Mouse (Mus musculus) lung, embryonic 16.5 days (tissue): ENCODE results near the gene Akap2. TPM values are rescaled to one million over a fixed set of nuclear protein-coding genes. Genes with fewer than 3 reads are reported as not detected.
A peak's percentile ranks its signal among the peaks of the same experiment; 100 is the strongest.

Experiments used
- ATAC-seq: fragments of 200-750 bp; cut with Nextera tagmentation; 2 replicates; pipeline ENCODE4 v1.8.0; 2017; ENCODE audit warnings: low read depth, mild to moderate bottlenecking, moderate library complexity
- H3K27ac ChIP-seq: fragments of 300-500 bp; sonication (generic); 2 replicates; pipeline ENCODE4 v1.5.1; 2014; ENCODE audit warnings: mild to moderate bottlenecking, control low read depth, low read length
- H3K27me3 ChIP-seq: fragments of 300-500 bp; sonication (generic); 2 replicates; pipeline ENCODE4 v1.6.1; 2014; ENCODE audit warnings: low read depth, low read length, mixed read lengths; ENCODE audit not compliant: control insufficient read depth, insufficient read depth
- H3K36me3 ChIP-seq: fragments of 300-500 bp; sonication (generic); 2 replicates; pipeline ENCODE4 v1.6.1; 2014; ENCODE audit warnings: low read length; ENCODE audit not compliant: control insufficient read depth, insufficient read depth
- H3K4me1 ChIP-seq: fragments of 300-500 bp; sonication (generic); replicated peaks from 2 replicates; pipeline ENCODE4 v1.6.1; 2014; ENCODE audit warnings: low read length, mixed read lengths; ENCODE audit not compliant: control insufficient read depth, insufficient read depth
- H3K4me2 ChIP-seq: fragments of 300-500 bp; sonication (generic); 2 replicates; pipeline ENCODE4 v1.6.1; 2014; ENCODE audit warnings: low read depth, low read length, control low read depth
- H3K4me3 ChIP-seq: fragments of 300-500 bp; sonication (generic); 2 replicates; pipeline ENCODE4 v1.5.1; 2014; ENCODE audit warnings: mild to moderate bottlenecking, low read length, control low read depth
- H3K9ac ChIP-seq: fragments of 300-500 bp; sonication (generic); 2 replicates; pipeline ENCODE4 v1.6.1; 2014; ENCODE audit warnings: low read length, control low read depth
- H3K9me3 ChIP-seq: fragments of 300-500 bp; sonication (generic); 2 replicates; pipeline ENCODE4 v1.6.1; 2016; ENCODE audit warnings: low read length; ENCODE audit not compliant: control insufficient read depth
- WGBS: fragments of 180-500 bp; shearing (Covaris S2); extraction: QIAGEN DNeasy Blood & Tissue Kit; methylation state at CpG from one replicate; pipeline ENCODE4 v1.1.7; 2014; 5-methylcytosine and 5-hydroxymethylcytosine counted together
- polyA plus RNA-seq: library from polyadenylated mRNA; unstranded; fragments of >200 nt; fragmentation: Nextera tagmentation; extraction: Ambion mirVana; gene quantifications from 2 replicates; pipeline ENCODE4 v1.2.1, GENCODE M21; 2015

Akap2 gene
- polyA plus RNA-seq, 1 experiment from 2014 or later = 44.4 TPM

GRCm38 (mm10) chr4:57793989-57794388 lies 76.5 kb downstream of the Akap2 start:
- Histone ChIP-seq H3K4me2 (no peak overlapping the region), H3K9me3 (no peaks in the 10 kb centered on the region), H3K27ac (peak overlapping the region; percentile 71), H3K27me3 (no peaks in the 10 kb centered on the region), H3K4me1 (peaks cover 18% of the 10 kb centered on the region), H3K36me3 (no peaks in the 10 kb centered on the region), H3K9ac (peak overlapping the region; percentile 3; the same call in 1 of the 2 replicates), H3K4me3 (no peak overlapping the region)
- 16% methylated on average over 8 of the region's 8 CpGs for WGBS
- peak; percentile 15; the same call in 1 of the 2 replicates for ATAC-seq

GRCm38 (mm10) chr4:57794547-57794946 lies 77.1 kb downstream of the Akap2 start:
- no peak overlapping the region for H3K4me2 ChIP-seq
- no peak overlapping the region for H3K9ac ChIP-seq
- H3K4me3 ChIP-seq = no peak overlapping the region
- no peaks in the 10 kb centered on the region for H3K9me3 ChIP-seq
- H3K4me1 ChIP-seq = peaks cover 18% of the 10 kb centered on the region
- ATAC-seq = peak; percentile 88
- H3K27me3 ChIP-seq = no peaks in the 10 kb centered on the region
- 8% methylated on average over 3 of the region's 3 CpGs for WGBS
- H3K27ac ChIP-seq = peak overlapping the region; percentile 71
- no peaks in the 10 kb centered on the region for H3K36me3 ChIP-seq

GRCm38 (mm10) chr4:57797548-57798285 lies 80.3 kb downstream of the Akap2 start:
- H3K27ac ChIP-seq = peak overlapping the region; percentile 23
- 52% methylated on average over 9 of the region's 9 CpGs for WGBS
- H3K4me2 ChIP-seq = no peak overlapping the region
- no peak for ATAC-seq
- no peaks in the 10 kb centered on the region for H3K27me3 ChIP-seq
- peaks cover 26% of the 10 kb centered on the region for H3K4me1 ChIP-seq
- H3K4me3 ChIP-seq = no peak overlapping the region
- H3K36me3 ChIP-seq = no peaks in the 10 kb centered on the region
- no peak overlapping the region for H3K9ac ChIP-seq
- no peaks in the 10 kb centered on the region for H3K9me3 ChIP-seq

GRCm38 (mm10) chr4:57798286-57799018 lies 81.0 kb downstream of the Akap2 start:
- ATAC-seq = peak; percentile 52
- Histone ChIP-seq H3K4me2 (no peak overlapping the region), H3K36me3 (no peaks in the 10 kb centered on the region), H3K4me3 (no peak overlapping the region), H3K9ac (no peak overlapping the region), H3K4me1 (peaks cover 26% of the 10 kb centered on the region), H3K9me3 (no peaks in the 10 kb centered on the region), H3K27me3 (no peaks in the 10 kb centered on the region), H3K27ac (peak overlapping the region; percentile 36; the same call in 1 of the 2 replicates)
- 26% methylated on average over 10 of the region's 10 CpGs for WGBS

GRCm38 (mm10) chr4:57799297-57799696 lies 81.8 kb downstream of the Akap2 start:
- 16% methylated on average over 1 of the region's 1 CpGs for WGBS
- no peak overlapping the region for H3K27ac ChIP-seq

GRCm38 (mm10) chr4:57801239-57801638 lies 83.8 kb downstream of the Akap2 start:
- Histone ChIP-seq H3K36me3 (no peaks in the 10 kb centered on the region), H3K4me1 (peaks cover 11% of the 10 kb centered on the region), H3K9me3 (no peaks in the 10 kb centered on the region), H3K27me3 (no peaks in the 10 kb centered on the region), H3K9ac (no peak overlapping the region), H3K27ac (peak overlapping the region; percentile 30; the same call in 1 of the 2 replicates), H3K4me2 (no peak overlapping the region), H3K4me3 (no peak overlapping the region)
- no peak for ATAC-seq
- 31% methylated on average over 7 of the region's 7 CpGs for WGBS

More at GRCm38 (mm10) chr4:57799297-57799696, 81.8 kb downstream of the Akap2 start:
- no peak for ATAC-seq
- no peaks in the 10 kb centered on the region for H3K36me3 ChIP-seq
- H3K4me1 ChIP-seq = peaks cover 18% of the 10 kb centered on the region
- no peak overlapping the region for H3K9ac ChIP-seq
- H3K9me3 ChIP-seq = no peaks in the 10 kb centered on the region
- no peak overlapping the region for H3K4me3 ChIP-seq
- no peaks in the 10 kb centered on the region for H3K27me3 ChIP-seq
- H3K4me2 ChIP-seq = no peak overlapping the region

GRCm38 (mm10) chr4:57801986-57802385 lies 84.5 kb downstream of the Akap2 start:
- H3K27me3 ChIP-seq = no peaks in the 10 kb centered on the region
- ATAC-seq = no peak
- no peak overlapping the region for H3K9ac ChIP-seq
- no peaks in the 10 kb centered on the region for H3K9me3 ChIP-seq
- no peak overlapping the region for H3K4me2 ChIP-seq
- H3K4me3 ChIP-seq = no peak overlapping the region
- H3K36me3 ChIP-seq = no peaks in the 10 kb centered on the region
- H3K27ac ChIP-seq = peak overlapping the region; percentile 26; the same call in 1 of the 2 replicates
- peaks cover 11% of the 10 kb centered on the region for H3K4me1 ChIP-seq
- 94% methylated on average over 5 of the region's 5 CpGs for WGBS

GRCm38 (mm10) chr4:57802411-57802810 lies 85.0 kb downstream of the Akap2 start:
- peaks cover 11% of the 10 kb centered on the region for H3K4me1 ChIP-seq
- no peak overlapping the region for H3K9ac ChIP-seq
- WGBS = 83% methylated on average over 3 of the region's 3 CpGs
- ATAC-seq = no peak
- no peaks in the 10 kb centered on the region for H3K36me3 ChIP-seq
- H3K4me3 ChIP-seq = no peak overlapping the region
- no peak overlapping the region for H3K27ac ChIP-seq
- H3K9me3 ChIP-seq = no peaks in the 10 kb centered on the region
- H3K27me3 ChIP-seq = no peaks in the 10 kb centered on the region
- no peak overlapping the region for H3K4me2 ChIP-seq

GRCm38 (mm10) chr4:57804902-57805301 lies 87.4 kb downstream of the Akap2 start:
- ATAC-seq = no peak
- 61% methylated on average over 6 of the region's 6 CpGs for whole genome bisulfite sequencing
- no peaks in the 10 kb centered on the region for H3K27me3 ChIP-seq
- peaks cover 8% of the 10 kb centered on the region for H3K4me1 ChIP-seq
- H3K9ac ChIP-seq = no peak overlapping the region
- H3K27ac ChIP-seq = no peak overlapping the region
- H3K36me3 ChIP-seq = no peaks in the 10 kb centered on the region
- no peak overlapping the region for H3K4me2 ChIP-seq
- H3K4me3 ChIP-seq = no peak overlapping the region
- no peaks in the 10 kb centered on the region for H3K9me3 ChIP-seq
